Mouse (Mus musculus): Measurements from ENCODE around the gene Gm40193.
"Not testable (repeated sequence)": the region's sequence is repeated elsewhere in the genome, so short reads cannot be mapped to it uniquely, and the experiment has no call there.

Gene Gm40193

GRCm38 (mm10) chr11:70532839-70533238, at the start of gene Gm40193:
Gene Gm40193 (minus strand): TSS chr11:70532939.
- no peak for DNase-seq (ENCODE audit: low read depth, low spot score)

GRCm38 (mm10) chr11:70582196-70582595, 49.5 kb upstream of the Gm40193 start:
- DNase-seq (ENCODE audit: low read depth, low spot score) = no peak

- no peak for DNase-seq (ENCODE audit: low read depth, low spot score)
These were observed 48.2 kb upstream of the Gm40193 start for GRCm38 (mm10) chr11:70580921-70581320.

GRCm38 (mm10) chr11:70580358-70580720, 47.6 kb upstream of the Gm40193 start:
- DNase-seq (ENCODE audit: low read depth, low spot score) = peak; percentile 66

- DNase-seq (ENCODE audit: low read depth, low spot score) = no peak
These were observed 47.1 kb upstream of the Gm40193 start for GRCm38 (mm10) chr11:70579710-70580357.

- DNase-seq (ENCODE audit: low read depth, low spot score) = no peak
These were observed 46.2 kb upstream of the Gm40193 start for GRCm38 (mm10) chr11:70578962-70579361.

GRCm38 (mm10) chr11:70577201-70577600, 44.5 kb upstream of the Gm40193 start:
- no peak for DNase-seq (ENCODE audit: low read depth, low spot score)

GRCm38 (mm10) chr11:70573872-70574271, 41.1 kb upstream of the Gm40193 start:
- peak; percentile 66 for DNase-seq (ENCODE audit: low read depth, low spot score)

GRCm38 (mm10) chr11:70572348-70572902, 39.7 kb upstream of the Gm40193 start:
- no peak for DNase-seq (ENCODE audit: low read depth, low spot score)

GRCm38 (mm10) chr11:70571641-70572040, 38.9 kb upstream of the Gm40193 start:
- DNase-seq (ENCODE audit: low read depth, low spot score) = peak; percentile 74

- DNase-seq (ENCODE audit: low read depth, low spot score) = not testable (repeated sequence)
These were observed 37.9 kb upstream of the Gm40193 start for GRCm38 (mm10) chr11:70570614-70571013.

GRCm38 (mm10) chr11:70566586-70566985, 33.8 kb upstream of the Gm40193 start:
- no peak for DNase-seq (ENCODE audit: low read depth, low spot score)

- DNase-seq (ENCODE audit: low read depth, low spot score) = no peak
These were observed 31.6 kb upstream of the Gm40193 start for GRCm38 (mm10) chr11:70564276-70564873.

GRCm38 (mm10) chr11:70563470-70564275, 30.9 kb upstream of the Gm40193 start:
- peak; percentile 45 for DNase-seq (ENCODE audit: low read depth, low spot score)

GRCm38 (mm10) chr11:70562995-70563469, 30.3 kb upstream of the Gm40193 start:
- DNase-seq (ENCODE audit: low read depth, low spot score) = no peak

- peak; percentile 96 for DNase-seq (ENCODE audit: low read depth, low spot score)
These were observed 29.7 kb upstream of the Gm40193 start, which contains the start of gene Mink1 for GRCm38 (mm10) chr11:70562287-70562994. Gene Mink1 (plus strand): TSS chr11:70562881.

- no peak for DNase-seq (ENCODE audit: low read depth, low spot score)
These were observed 29.2 kb upstream of the Gm40193 start for GRCm38 (mm10) chr11:70561937-70562286.

- no peak for DNase-seq (ENCODE audit: low read depth, low spot score)
These were observed 24.8 kb upstream of the Gm40193 start for GRCm38 (mm10) chr11:70557545-70557944.

GRCm38 (mm10) chr11:70553940-70554339, 21.2 kb upstream of the Gm40193 start:
- DNase-seq (ENCODE audit: low read depth, low spot score) = no peak

- DNase-seq (ENCODE audit: low read depth, low spot score) = no peak
These were observed 18.8 kb upstream of the Gm40193 start for GRCm38 (mm10) chr11:70551526-70551925.

- DNase-seq (ENCODE audit: low read depth, low spot score) = no peak
These were observed 11.8 kb upstream of the Gm40193 start for GRCm38 (mm10) chr11:70544496-70544895.

- DNase-seq (ENCODE audit: low read depth, low spot score) = no peak
These were observed 8.7 kb upstream of the Gm40193 start for GRCm38 (mm10) chr11:70541415-70541814.
